Mouse (Mus musculus): ENCODE results near the gene Dtnb. TPM values are rescaled to one million over a fixed set of nuclear protein-coding genes. Genes with fewer than 3 reads are reported as not detected.

Dtnb gene
- polyA plus RNA-seq, 1 experiment from 2014 or later = 16.3 TPM

DNA sequence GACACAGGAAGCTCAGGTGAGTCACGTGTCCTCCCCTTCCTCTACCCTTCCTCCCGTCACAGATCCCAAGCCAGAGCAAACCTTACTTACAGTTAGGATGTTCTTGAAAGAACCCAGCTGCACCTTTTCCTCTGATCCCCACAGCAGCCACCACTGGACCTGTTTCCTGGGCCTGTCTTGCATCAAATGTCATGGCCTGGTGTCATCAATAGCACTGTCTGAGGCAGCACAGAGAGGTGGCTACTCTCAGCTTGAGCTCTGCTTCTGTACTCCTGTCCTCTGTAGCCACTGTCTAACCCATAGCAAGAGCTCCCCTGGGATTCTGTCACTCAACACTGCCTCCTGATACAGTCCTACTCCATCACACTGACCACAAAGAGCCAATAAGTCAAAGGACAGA is 207.5 kb downstream of the Dtnb start:
- peaks cover 36% of the 10 kb centered on the region for H3K4me1 ChIP-seq (replicated peaks)
- H3K27ac ChIP-seq = no peak overlapping the region
- WGBS (ENCODE audit: insufficient replicate concordance) = 55% methylated on average over 2 of the region's 2 CpGs
- no peaks in the 10 kb centered on the region for H3K27me3 ChIP-seq
- no peaks in the 10 kb centered on the region for H3K36me3 ChIP-seq
- no peak overlapping the region for H3K4me2 ChIP-seq
- no peak overlapping the region for H3K4me3 ChIP-seq (replicated peaks)
- H3K9ac ChIP-seq = no peak overlapping the region
- DNase-seq (no peak), ATAC-seq (ENCODE audit: low read depth) (no peak)
- H3K9me3 ChIP-seq (replicated peaks) = no peaks in the 10 kb centered on the region

DNA sequence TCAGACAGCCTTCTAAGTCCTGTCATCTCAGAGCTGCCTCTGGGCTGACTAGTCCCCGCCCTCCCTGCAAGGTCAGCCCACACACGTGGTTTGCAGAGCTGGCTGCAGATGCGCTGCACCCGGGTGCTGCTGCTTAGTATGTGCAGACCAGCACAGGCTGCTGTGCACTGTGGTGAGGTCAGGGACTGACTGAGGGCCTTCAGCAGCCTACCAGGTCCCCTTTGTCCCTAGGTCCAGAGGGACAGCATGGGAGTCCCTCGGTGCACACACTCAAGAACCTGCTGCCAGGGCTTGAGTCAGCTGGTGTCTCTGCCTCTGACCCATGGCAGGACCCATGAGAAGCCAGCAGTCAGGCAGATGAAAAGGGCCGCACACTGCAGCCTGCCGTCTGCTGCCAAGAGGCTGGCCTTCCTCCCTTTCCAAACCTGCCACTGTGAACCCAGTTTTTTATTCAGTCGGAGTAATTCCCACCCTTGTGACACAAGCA is 208.3 kb downstream of the Dtnb start:
- Histone ChIP-seq H3K27ac (peak overlapping the region; percentile 83), H3K9ac (no peak overlapping the region; the same call in 1 of the 2 replicates), H3K27me3 (no peaks in the 10 kb centered on the region), H3K4me2 (no peak overlapping the region), H3K9me3 (replicated peaks) (no peaks in the 10 kb centered on the region), H3K4me3 (replicated peaks) (no peak overlapping the region), H3K4me1 (replicated peaks) (peaks cover 40% of the 10 kb centered on the region), H3K36me3 (no peaks in the 10 kb centered on the region)
- peak; percentile 26 for DNase-seq
- ATAC-seq (ENCODE audit: low read depth) = peak; percentile 56
- WGBS (ENCODE audit: insufficient replicate concordance) = 20% methylated on average over 8 of the region's 8 CpGs

DNA sequence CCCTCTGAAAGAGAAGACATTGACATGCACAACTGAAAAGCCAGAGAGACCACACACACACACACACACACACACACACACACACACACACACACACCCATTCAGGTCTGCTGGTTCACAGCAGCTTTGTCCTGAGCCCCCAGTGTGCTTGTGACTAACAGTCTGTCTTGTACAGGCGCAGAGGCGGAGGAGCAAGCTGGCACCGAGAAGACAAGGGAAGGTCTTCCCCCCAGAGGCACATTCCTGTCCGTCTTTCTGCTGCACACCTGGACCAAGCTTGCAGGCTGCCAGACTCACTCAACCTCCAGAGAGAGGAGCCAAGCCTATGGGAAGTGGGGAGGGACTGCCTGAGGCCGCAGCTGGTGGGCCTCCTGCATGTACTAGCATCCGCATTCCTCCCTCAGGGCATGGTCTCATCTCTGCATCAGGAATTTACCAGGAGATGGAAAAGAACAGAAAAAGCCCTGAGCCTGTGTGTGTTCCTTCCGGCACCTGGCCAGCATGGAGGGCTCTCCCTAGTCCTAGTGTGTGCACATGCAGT is 208.8 kb downstream of the Dtnb start:
- Histone ChIP-seq H3K4me3 (replicated peaks) (no peak overlapping the region), H3K9me3 (replicated peaks) (no peaks in the 10 kb centered on the region), H3K4me1 (replicated peaks) (peaks cover 40% of the 10 kb centered on the region), H3K36me3 (no peaks in the 10 kb centered on the region), H3K27ac (peak overlapping the region; percentile 83), H3K9ac (no peak overlapping the region), H3K27me3 (no peaks in the 10 kb centered on the region), H3K4me2 (peak overlapping the region; percentile 21; the same call in 1 of the 2 replicates)
- ATAC-seq (ENCODE audit: low read depth) (peak; percentile 29), DNase-seq (no peak)
- WGBS (ENCODE audit: insufficient replicate concordance) = 42% methylated on average over 7 of the region's 7 CpGs

DNA sequence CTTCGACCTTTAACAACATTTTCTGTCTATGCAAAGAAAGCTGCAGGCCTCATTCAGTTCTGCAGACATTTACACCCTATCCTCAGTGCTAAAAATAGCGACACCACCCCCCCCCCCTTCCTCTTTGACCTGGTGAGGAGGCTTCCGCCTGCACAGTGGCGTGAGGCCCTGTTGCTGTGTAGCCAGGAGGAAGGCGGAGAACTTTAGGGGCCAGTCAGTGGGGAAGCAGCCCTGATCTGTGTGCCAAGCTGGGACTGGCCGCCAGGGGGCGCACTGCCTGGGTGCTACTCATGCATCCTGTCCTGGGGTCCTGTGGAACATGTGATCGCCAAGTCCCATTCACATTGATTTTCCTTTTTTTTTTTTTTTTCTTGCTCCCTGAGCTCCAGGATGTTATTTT is 209.3 kb downstream of the Dtnb start:
- H3K9ac ChIP-seq = no peak overlapping the region
- peak overlapping the region; percentile 21; the same call in 1 of the 2 replicates for H3K4me2 ChIP-seq
- DNase-seq (peak; percentile 70), ATAC-seq (ENCODE audit: low read depth) (peak; percentile 79)
- no peaks in the 10 kb centered on the region for H3K27me3 ChIP-seq
- no peak overlapping the region for H3K4me3 ChIP-seq (replicated peaks)
- peak overlapping the region; percentile 83 for H3K27ac ChIP-seq
- peaks cover 40% of the 10 kb centered on the region for H3K4me1 ChIP-seq (replicated peaks)
- H3K36me3 ChIP-seq = no peaks in the 10 kb centered on the region
- WGBS (ENCODE audit: insufficient replicate concordance) = 3% methylated on average over 8 of the region's 8 CpGs
- no peaks in the 10 kb centered on the region for H3K9me3 ChIP-seq (replicated peaks)

DNA sequence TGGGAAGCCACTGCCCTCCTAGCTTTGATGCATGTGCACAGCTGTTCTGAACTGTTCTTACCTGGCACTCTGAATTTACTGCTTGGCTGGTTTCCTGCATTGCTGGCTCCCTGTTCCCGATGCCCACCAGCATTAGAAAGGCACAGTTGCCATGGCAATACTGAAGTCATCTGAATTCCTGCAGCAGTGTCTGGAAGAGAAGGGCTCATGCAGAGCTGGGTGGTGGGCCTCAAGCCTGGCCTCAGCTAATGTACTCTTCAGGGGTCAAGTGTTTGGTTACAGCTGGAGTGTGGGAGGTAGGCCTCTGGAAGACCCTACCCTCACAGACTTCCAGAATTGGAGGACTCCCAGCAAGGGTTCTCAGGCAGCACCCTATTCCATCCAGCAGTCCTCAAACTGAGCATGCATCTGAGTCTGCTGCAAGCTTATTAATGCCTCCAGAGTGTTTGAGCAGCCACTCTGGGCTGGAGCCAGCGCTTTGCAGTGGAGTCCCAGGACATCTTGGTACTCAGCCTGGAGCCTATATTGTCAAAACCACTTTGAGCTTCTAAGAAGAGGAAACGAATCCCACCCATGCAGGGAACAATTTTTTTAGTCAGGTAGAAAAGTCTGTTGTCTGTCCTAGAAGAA is 211.1 kb downstream of the Dtnb start:
- 62% methylated on average over 3 of the region's 3 CpGs for WGBS (ENCODE audit: insufficient replicate concordance)
- Histone ChIP-seq H3K27me3 (no peaks in the 10 kb centered on the region), H3K9me3 (replicated peaks) (no peaks in the 10 kb centered on the region), H3K9ac (no peak overlapping the region), H3K36me3 (no peaks in the 10 kb centered on the region), H3K4me1 (replicated peaks) (peaks cover 32% of the 10 kb centered on the region), H3K4me2 (no peak overlapping the region), H3K4me3 (replicated peaks) (no peak overlapping the region), H3K27ac (no peak overlapping the region)
- DNase-seq (no peak), ATAC-seq (ENCODE audit: low read depth) (no peak)

DNA sequence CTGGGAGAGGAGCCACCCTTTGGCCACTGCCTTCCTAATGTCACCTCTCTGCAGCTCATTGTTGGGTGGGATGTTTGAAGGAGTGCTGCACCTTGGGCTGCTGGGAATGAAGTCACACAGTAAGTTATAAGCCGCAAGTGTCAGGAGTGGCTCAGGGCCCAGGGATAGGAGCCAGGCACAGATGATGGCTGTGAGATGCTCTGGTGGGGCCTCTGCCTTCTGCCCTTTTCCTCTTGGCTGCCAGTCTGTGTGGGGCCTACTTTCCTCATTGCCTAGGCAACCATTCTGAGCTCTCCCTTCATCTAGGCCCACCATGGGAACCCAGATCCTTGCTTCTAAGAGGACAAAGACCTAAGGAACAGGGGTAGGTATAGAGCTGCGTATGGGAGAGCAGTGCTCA is 212.1 kb downstream of the Dtnb start:
- H3K4me3 ChIP-seq (replicated peaks) = no peak overlapping the region
- H3K27me3 ChIP-seq = no peaks in the 10 kb centered on the region
- no peaks in the 10 kb centered on the region for H3K9me3 ChIP-seq (replicated peaks)
- no peak overlapping the region for H3K27ac ChIP-seq
- no peak for ATAC-seq (ENCODE audit: low read depth)
- H3K36me3 ChIP-seq = no peaks in the 10 kb centered on the region
- DNase-seq = no peak
- H3K4me1 ChIP-seq (replicated peaks) = peaks cover 30% of the 10 kb centered on the region
- 76% methylated on average over 2 of the region's 2 CpGs for WGBS (ENCODE audit: insufficient replicate concordance)
- H3K9ac ChIP-seq = no peak overlapping the region
- H3K4me2 ChIP-seq = no peak overlapping the region

DNA sequence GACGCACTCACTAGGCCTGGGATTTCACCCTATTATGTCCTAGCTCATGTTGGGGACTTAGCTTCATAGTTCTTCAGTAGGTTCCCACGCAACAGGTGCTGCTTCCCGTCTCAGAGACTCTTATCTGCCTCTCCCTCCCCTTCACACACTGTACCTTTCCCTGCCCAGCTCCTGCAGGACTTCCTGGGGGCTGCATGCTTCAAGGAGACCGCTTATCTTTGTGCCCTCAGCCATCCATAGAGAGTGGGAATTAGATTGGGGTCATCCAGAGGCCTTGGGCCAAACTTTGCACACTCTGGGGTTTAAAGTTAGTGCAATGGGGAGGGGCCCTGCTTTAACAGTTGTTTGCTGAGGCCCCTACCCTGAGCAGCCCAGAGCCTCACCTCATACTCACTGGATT is 212.5 kb downstream of the Dtnb start:
- Histone ChIP-seq H3K36me3 (no peaks in the 10 kb centered on the region), H3K27me3 (peaks cover 3% of the 10 kb centered on the region; the same call in 1 of the 2 replicates), H3K27ac (no peak overlapping the region), H3K4me2 (no peak overlapping the region), H3K9ac (no peak overlapping the region), H3K4me3 (replicated peaks) (no peak overlapping the region), H3K4me1 (replicated peaks) (peaks cover 28% of the 10 kb centered on the region), H3K9me3 (replicated peaks) (no peaks in the 10 kb centered on the region)
- ATAC-seq (ENCODE audit: low read depth) = no peak
- 62% methylated on average over 4 of the region's 4 CpGs for WGBS (ENCODE audit: insufficient replicate concordance)
- no peak for DNase-seq

DNA sequence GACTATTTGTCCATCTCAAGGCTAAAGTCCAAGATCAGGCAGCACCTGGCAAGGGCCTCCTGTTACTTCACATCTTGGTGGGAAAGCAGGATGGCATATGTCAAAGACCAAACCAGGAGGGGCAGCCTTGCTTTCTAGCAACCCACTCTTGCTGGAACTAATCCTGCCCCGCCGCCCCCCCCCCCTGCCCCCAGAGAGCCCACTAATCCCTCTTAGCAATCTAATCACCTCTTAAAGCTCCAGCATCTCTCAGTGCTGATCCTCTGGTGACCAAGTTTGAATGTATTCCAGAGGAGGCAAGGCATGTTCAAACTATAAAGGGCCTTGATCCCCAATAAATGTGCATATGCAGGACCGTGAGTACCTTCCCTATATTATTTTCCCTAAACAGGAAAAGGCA is 214.9 kb downstream of the Dtnb start:
- DNase-seq (no peak), ATAC-seq (ENCODE audit: low read depth) (no peak)
- no peak overlapping the region for H3K27ac ChIP-seq
- 67% methylated on average over 3 of the region's 3 CpGs for WGBS (ENCODE audit: insufficient replicate concordance)
- H3K4me1 ChIP-seq (replicated peaks) = peaks cover 17% of the 10 kb centered on the region
- H3K9ac ChIP-seq = no peak overlapping the region
- peaks cover 4% of the 10 kb centered on the region; the same call in 1 of the 2 replicates for H3K27me3 ChIP-seq
- H3K4me3 ChIP-seq (replicated peaks) = no peak overlapping the region
- no peaks in the 10 kb centered on the region for H3K9me3 ChIP-seq (replicated peaks)
- H3K36me3 ChIP-seq = no peaks in the 10 kb centered on the region
- H3K4me2 ChIP-seq = no peak overlapping the region

DNA sequence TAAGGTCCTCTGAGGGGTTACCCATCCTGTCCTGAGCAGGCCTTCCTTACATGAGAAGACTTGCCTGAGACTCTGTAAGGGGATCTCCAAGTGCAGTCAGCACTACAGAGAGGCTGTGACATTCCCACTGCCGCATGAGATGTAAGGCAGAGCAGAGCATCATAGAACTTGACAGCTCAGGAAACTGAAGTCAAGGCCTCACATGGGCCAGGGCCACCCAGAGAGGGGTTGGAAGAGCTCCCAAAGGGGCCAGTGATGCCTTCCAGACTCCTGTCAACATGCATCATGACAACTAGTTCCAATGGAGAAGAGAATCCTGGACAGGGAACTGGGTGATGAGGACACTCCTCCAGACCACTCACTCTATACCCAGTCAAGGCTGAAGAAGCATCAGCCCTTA is 215.4 kb downstream of the Dtnb start:
- WGBS (ENCODE audit: insufficient replicate concordance) = 50% methylated on average over 1 of the region's 1 CpGs
- Histone ChIP-seq H3K4me1 (replicated peaks) (peaks cover 19% of the 10 kb centered on the region), H3K4me2 (no peak overlapping the region), H3K9me3 (replicated peaks) (no peaks in the 10 kb centered on the region), H3K9ac (no peak overlapping the region), H3K4me3 (replicated peaks) (no peak overlapping the region), H3K27ac (no peak overlapping the region), H3K27me3 (peaks cover 7% of the 10 kb centered on the region; the same call in 1 of the 2 replicates), H3K36me3 (no peaks in the 10 kb centered on the region)
- ATAC-seq (ENCODE audit: low read depth) = no peak
- DNase-seq = no peak

DNA sequence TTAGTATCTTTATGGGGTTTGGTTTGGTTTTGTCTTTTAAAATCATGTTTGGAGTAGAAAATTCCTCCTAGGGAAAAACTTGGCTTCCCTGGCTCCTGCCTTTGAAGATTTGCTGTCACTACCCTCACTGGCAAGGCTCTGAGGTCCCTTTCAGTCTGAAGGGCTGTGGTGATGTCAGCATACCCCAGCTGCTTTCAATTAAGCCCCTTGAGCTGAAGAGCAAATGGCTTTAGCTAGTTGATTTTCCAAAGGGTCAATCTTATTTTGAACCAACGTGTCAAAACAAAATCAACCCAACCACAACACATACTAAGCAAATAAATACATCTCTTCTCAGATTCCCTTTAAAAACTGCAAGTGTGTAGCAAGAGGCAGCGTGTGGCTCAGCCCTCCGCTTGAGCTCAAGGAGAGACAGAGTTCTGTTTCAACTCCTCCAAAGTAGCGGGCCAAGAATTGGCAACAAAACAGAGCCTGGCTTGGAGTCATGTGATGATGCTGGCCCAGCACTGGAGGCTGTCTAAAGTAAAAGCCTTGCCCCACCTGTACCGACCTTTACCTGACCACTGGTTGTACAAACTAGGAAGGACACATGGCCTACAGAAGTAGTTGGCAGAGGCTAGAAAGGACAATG is 216.4 kb downstream of the Dtnb start:
- Histone ChIP-seq H3K9me3 (replicated peaks) (no peaks in the 10 kb centered on the region), H3K9ac (no peak overlapping the region), H3K4me3 (replicated peaks) (no peak overlapping the region), H3K27ac (no peak overlapping the region), H3K4me2 (no peak overlapping the region), H3K36me3 (no peaks in the 10 kb centered on the region), H3K27me3 (peaks cover 17% of the 10 kb centered on the region), H3K4me1 (replicated peaks) (peaks cover 19% of the 10 kb centered on the region)
- DNase-seq = no peak
- WGBS (ENCODE audit: insufficient replicate concordance) = 59% methylated on average over 5 of the region's 5 CpGs
- no peak for ATAC-seq (ENCODE audit: low read depth)

DNA sequence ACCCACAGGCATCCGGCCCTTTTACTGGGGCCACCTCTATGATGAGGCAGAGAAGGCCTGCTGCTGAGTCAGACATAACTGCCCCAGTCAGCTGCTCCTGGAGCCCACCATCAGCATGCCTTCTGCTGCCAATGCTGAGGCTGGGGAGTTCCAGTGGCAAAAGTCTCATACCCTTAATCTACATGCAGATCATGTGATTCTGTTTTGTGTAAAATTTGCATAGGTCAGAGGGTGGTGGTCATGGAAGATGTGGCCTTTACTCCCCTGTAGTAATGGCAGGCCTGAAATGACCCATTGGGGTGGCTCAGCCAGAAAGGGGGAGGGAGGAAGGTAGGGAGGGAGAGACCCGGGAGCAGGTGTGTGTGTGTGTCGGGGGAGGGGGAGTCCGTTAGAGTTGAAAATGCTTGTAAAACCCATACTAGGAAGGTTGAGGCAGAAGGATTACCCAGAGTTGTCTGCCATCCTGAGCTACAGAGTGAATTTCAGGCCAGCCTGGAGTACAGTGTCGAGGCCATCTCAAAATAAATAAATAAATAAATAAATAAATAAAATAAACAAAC is 217.5 kb downstream of the Dtnb start:
- H3K4me1 ChIP-seq (replicated peaks) = peaks cover 16% of the 10 kb centered on the region
- WGBS (ENCODE audit: insufficient replicate concordance) = 66% methylated on average over 5 of the region's 5 CpGs
- no peak for DNase-seq
- no peaks in the 10 kb centered on the region for H3K36me3 ChIP-seq
- no peak for ATAC-seq (ENCODE audit: low read depth)
- no peak overlapping the region for H3K9ac ChIP-seq
- H3K4me3 ChIP-seq (replicated peaks) = no peak overlapping the region
- H3K27me3 ChIP-seq = peaks cover 28% of the 10 kb centered on the region
- no peak overlapping the region for H3K27ac ChIP-seq
- H3K4me2 ChIP-seq = no peak overlapping the region
- no peaks in the 10 kb centered on the region for H3K9me3 ChIP-seq (replicated peaks)

Data from liver, embryonic 13.5 days (tissue).